Mouse (Mus musculus): ENCODE data around the gene Nup107. TPM values are rescaled to one million over a fixed set of nuclear protein-coding genes. Genes with fewer than 3 reads are reported as not detected.
"Not testable (repeated sequence)": the region's sequence is repeated elsewhere in the genome, so short reads cannot be mapped to it uniquely, and the experiment has no call there.

Nup107 gene
- polyA plus RNA-seq, 1 experiment from 2014 or later = 87.6 TPM

- no peak overlapping the region for H3K9ac ChIP-seq (ENCODE audit: low read length)
- no peaks in the 10 kb centered on the region for H3K4me1 ChIP-seq (ENCODE audit: control insufficient read depth, insufficient read depth, low read length)
- no peak for ATAC-seq (ENCODE audit: insufficient read depth, low FRiP score, low TSS enrichment)
- no peak overlapping the region for H3K4me2 ChIP-seq (ENCODE audit: low read depth)
- H3K4me3 ChIP-seq (ENCODE audit: low read depth, low read length) = no peak overlapping the region
- no peak for DNase-seq (ENCODE audit: low spot score)
- peaks cover 9% of the 10 kb centered on the region for H3K36me3 ChIP-seq (ENCODE audit: control insufficient read depth, insufficient read depth, low read length)
- WGBS = 89% methylated on average over 9 of the region's 9 CpGs
- no peak overlapping the region for H3K27ac ChIP-seq (ENCODE audit: low read depth, low read length)
- no peaks in the 10 kb centered on the region for H3K27me3 ChIP-seq (ENCODE audit: control insufficient read depth, insufficient read depth, low read length)
- H3K9me3 ChIP-seq (ENCODE audit: control insufficient read depth, low read length) = no peaks in the 10 kb centered on the region
Observed at GRCm38 (mm10) chr10:117740921-117741320, 51.6 kb downstream of the Nup107 start.

- Histone ChIP-seq H3K27ac (ENCODE audit: low read depth, low read length) (no peak overlapping the region), H3K9ac (ENCODE audit: low read length) (no peak overlapping the region), H3K4me2 (ENCODE audit: low read depth) (no peak overlapping the region), H3K9me3 (ENCODE audit: control insufficient read depth, low read length) (no peaks in the 10 kb centered on the region), H3K4me3 (ENCODE audit: low read depth, low read length) (no peak overlapping the region), H3K36me3 (ENCODE audit: control insufficient read depth, insufficient read depth, low read length) (peaks cover 9% of the 10 kb centered on the region), H3K27me3 (ENCODE audit: control insufficient read depth, insufficient read depth, low read length) (no peaks in the 10 kb centered on the region), H3K4me1 (ENCODE audit: control insufficient read depth, insufficient read depth, low read length) (no peaks in the 10 kb centered on the region)
- ATAC-seq (ENCODE audit: insufficient read depth, low FRiP score, low TSS enrichment) (no peak), DNase-seq (ENCODE audit: low spot score) (no peak)
- WGBS = 96% methylated on average over 10 of the region's 10 CpGs
Observed at GRCm38 (mm10) chr10:117740171-117740570, 52.3 kb downstream of the Nup107 start.

- peaks cover 9% of the 10 kb centered on the region for H3K36me3 ChIP-seq (ENCODE audit: control insufficient read depth, insufficient read depth, low read length)
Observed at GRCm38 (mm10) chr10:117739648-117739948, 52.9 kb downstream of the Nup107 start.

GRCm38 (mm10) chr10:117738928-117739647, 53.4 kb downstream of the Nup107 start:
- Histone ChIP-seq H3K9me3 (ENCODE audit: control insufficient read depth, low read length) (no peaks in the 10 kb centered on the region), H3K27ac (ENCODE audit: low read depth, low read length) (no peak overlapping the region), H3K27me3 (ENCODE audit: control insufficient read depth, insufficient read depth, low read length) (no peaks in the 10 kb centered on the region), H3K4me1 (ENCODE audit: control insufficient read depth, insufficient read depth, low read length) (no peaks in the 10 kb centered on the region), H3K9ac (ENCODE audit: low read length) (no peak overlapping the region), H3K36me3 (ENCODE audit: control insufficient read depth, insufficient read depth, low read length) (peaks cover 9% of the 10 kb centered on the region), H3K4me3 (ENCODE audit: low read depth, low read length) (no peak overlapping the region), H3K4me2 (ENCODE audit: low read depth) (no peak overlapping the region)
- WGBS = 90% methylated on average over 15 of the region's 15 CpGs
- ATAC-seq (ENCODE audit: insufficient read depth, low FRiP score, low TSS enrichment) = no peak
- no peak for DNase-seq (ENCODE audit: low spot score)

More at GRCm38 (mm10) chr10:117739648-117739948, 52.9 kb downstream of the Nup107 start:
- H3K4me2 ChIP-seq (ENCODE audit: low read depth) = no peak overlapping the region
- no peaks in the 10 kb centered on the region for H3K9me3 ChIP-seq (ENCODE audit: control insufficient read depth, low read length)
- DNase-seq (ENCODE audit: low spot score) (no peak), ATAC-seq (ENCODE audit: insufficient read depth, low FRiP score, low TSS enrichment) (no peak)
- no peak overlapping the region for H3K9ac ChIP-seq (ENCODE audit: low read length)
- H3K4me1 ChIP-seq (ENCODE audit: control insufficient read depth, insufficient read depth, low read length) = no peaks in the 10 kb centered on the region
- 94% methylated on average over 6 of the region's 6 CpGs for WGBS
- no peak overlapping the region for H3K27ac ChIP-seq (ENCODE audit: low read depth, low read length)
- H3K4me3 ChIP-seq (ENCODE audit: low read depth, low read length) = no peak overlapping the region
- H3K27me3 ChIP-seq (ENCODE audit: control insufficient read depth, insufficient read depth, low read length) = no peaks in the 10 kb centered on the region

- H3K36me3 ChIP-seq (ENCODE audit: control insufficient read depth, insufficient read depth, low read length) = peaks cover 9% of the 10 kb centered on the region
Observed at GRCm38 (mm10) chr10:117738140-117738921, 54.2 kb downstream of the Nup107 start.

GRCm38 (mm10) chr10:117737498-117737897, 55.0 kb downstream of the Nup107 start:
- WGBS = 94% methylated on average over 8 of the region's 8 CpGs
- not testable (repeated sequence) for H3K9me3 ChIP-seq (ENCODE audit: control insufficient read depth, low read length); H3K27me3 ChIP-seq (ENCODE audit: control insufficient read depth, insufficient read depth, low read length); H3K9ac ChIP-seq (ENCODE audit: low read length); H3K4me2 ChIP-seq (ENCODE audit: low read depth); H3K4me3 ChIP-seq (ENCODE audit: low read depth, low read length); DNase-seq (ENCODE audit: low spot score); H3K4me1 ChIP-seq (ENCODE audit: control insufficient read depth, insufficient read depth, low read length); ATAC-seq (ENCODE audit: insufficient read depth, low FRiP score, low TSS enrichment); H3K36me3 ChIP-seq (ENCODE audit: control insufficient read depth, insufficient read depth, low read length); H3K27ac ChIP-seq (ENCODE audit: low read depth, low read length)

More at GRCm38 (mm10) chr10:117738140-117738921, 54.2 kb downstream of the Nup107 start:
- Histone ChIP-seq H3K27me3 (ENCODE audit: control insufficient read depth, insufficient read depth, low read length) (no peaks in the 10 kb centered on the region), H3K9ac (ENCODE audit: low read length) (no peak overlapping the region), H3K4me3 (ENCODE audit: low read depth, low read length) (no peak overlapping the region), H3K27ac (ENCODE audit: low read depth, low read length) (no peak overlapping the region), H3K4me2 (ENCODE audit: low read depth) (no peak overlapping the region), H3K9me3 (ENCODE audit: control insufficient read depth, low read length) (no peaks in the 10 kb centered on the region), H3K4me1 (ENCODE audit: control insufficient read depth, insufficient read depth, low read length) (no peaks in the 10 kb centered on the region)
- WGBS = 85% methylated on average over 13 of the region's 13 CpGs
- ATAC-seq (ENCODE audit: insufficient read depth, low FRiP score, low TSS enrichment) (no peak), DNase-seq (ENCODE audit: low spot score) (no peak)

- Histone ChIP-seq H3K4me2 (ENCODE audit: low read depth) (no peak overlapping the region), H3K27ac (ENCODE audit: low read depth, low read length) (no peak overlapping the region), H3K27me3 (ENCODE audit: control insufficient read depth, insufficient read depth, low read length) (no peaks in the 10 kb centered on the region), H3K4me1 (ENCODE audit: control insufficient read depth, insufficient read depth, low read length) (no peaks in the 10 kb centered on the region), H3K9me3 (ENCODE audit: control insufficient read depth, low read length) (no peaks in the 10 kb centered on the region), H3K9ac (ENCODE audit: low read length) (no peak overlapping the region), H3K36me3 (ENCODE audit: control insufficient read depth, insufficient read depth, low read length) (peaks cover 9% of the 10 kb centered on the region), H3K4me3 (ENCODE audit: low read depth, low read length) (no peak overlapping the region)
- WGBS = 81% methylated on average over 4 of the region's 4 CpGs
- DNase-seq (ENCODE audit: low spot score) (no peak), ATAC-seq (ENCODE audit: insufficient read depth, low FRiP score, low TSS enrichment) (no peak)
Observed at GRCm38 (mm10) chr10:117737075-117737474, 55.4 kb downstream of the Nup107 start.

- Histone ChIP-seq H3K27ac (ENCODE audit: low read depth, low read length) (no peak overlapping the region), H3K4me2 (ENCODE audit: low read depth) (no peak overlapping the region), H3K9ac (ENCODE audit: low read length) (no peak overlapping the region), H3K4me3 (ENCODE audit: low read depth, low read length) (no peak overlapping the region), H3K36me3 (ENCODE audit: control insufficient read depth, insufficient read depth, low read length) (peaks cover 9% of the 10 kb centered on the region), H3K4me1 (ENCODE audit: control insufficient read depth, insufficient read depth, low read length) (no peaks in the 10 kb centered on the region), H3K9me3 (ENCODE audit: control insufficient read depth, low read length) (no peaks in the 10 kb centered on the region), H3K27me3 (ENCODE audit: control insufficient read depth, insufficient read depth, low read length) (no peaks in the 10 kb centered on the region)
- no peak for ATAC-seq (ENCODE audit: insufficient read depth, low FRiP score, low TSS enrichment)
- WGBS = 89% methylated on average over 5 of the region's 5 CpGs
- no peak for DNase-seq (ENCODE audit: low spot score)
Observed at GRCm38 (mm10) chr10:117736573-117736972, 55.9 kb downstream of the Nup107 start.

GRCm38 (mm10) chr10:117735396-117735795, 57.1 kb downstream of the Nup107 start:
- not testable (repeated sequence) for H3K9me3 ChIP-seq (ENCODE audit: control insufficient read depth, low read length); ATAC-seq (ENCODE audit: insufficient read depth, low FRiP score, low TSS enrichment); H3K27me3 ChIP-seq (ENCODE audit: control insufficient read depth, insufficient read depth, low read length); H3K4me3 ChIP-seq (ENCODE audit: low read depth, low read length); H3K4me1 ChIP-seq (ENCODE audit: control insufficient read depth, insufficient read depth, low read length); DNase-seq (ENCODE audit: low spot score); H3K27ac ChIP-seq (ENCODE audit: low read depth, low read length); H3K4me2 ChIP-seq (ENCODE audit: low read depth); H3K9ac ChIP-seq (ENCODE audit: low read length); H3K36me3 ChIP-seq (ENCODE audit: control insufficient read depth, insufficient read depth, low read length)
- WGBS = 92% methylated on average over 11 of the region's 12 CpGs
